Mouse (Mus musculus): ENCODE data around the gene Fdx1l.
"Not testable (repeated sequence)": the region's sequence is repeated elsewhere in the genome, so short reads cannot be mapped to it uniquely, and the experiment has no call there.

Gene Fdx1l

DNA sequence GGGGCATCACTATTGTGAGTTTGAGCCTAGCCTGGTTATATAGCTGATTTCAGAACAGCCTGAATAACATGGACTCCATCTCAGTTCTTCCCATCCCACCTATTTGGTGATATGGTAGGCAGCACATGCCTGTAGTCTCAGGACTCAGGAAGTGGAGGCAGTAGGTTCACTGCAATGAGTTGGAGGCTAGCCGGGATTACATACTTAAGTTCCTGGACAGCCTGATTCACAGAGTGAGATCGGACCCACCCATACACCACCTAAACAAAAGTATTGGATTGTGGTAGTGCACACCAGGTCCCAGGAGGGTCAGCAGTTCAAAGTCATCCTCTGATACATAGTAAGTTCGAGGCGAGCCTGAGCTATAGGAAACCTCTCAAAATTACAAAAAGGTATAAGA is 773 bp downstream of the Fdx1l start:
- DNase-seq (ENCODE audit: low spot score) = no peak

DNA sequence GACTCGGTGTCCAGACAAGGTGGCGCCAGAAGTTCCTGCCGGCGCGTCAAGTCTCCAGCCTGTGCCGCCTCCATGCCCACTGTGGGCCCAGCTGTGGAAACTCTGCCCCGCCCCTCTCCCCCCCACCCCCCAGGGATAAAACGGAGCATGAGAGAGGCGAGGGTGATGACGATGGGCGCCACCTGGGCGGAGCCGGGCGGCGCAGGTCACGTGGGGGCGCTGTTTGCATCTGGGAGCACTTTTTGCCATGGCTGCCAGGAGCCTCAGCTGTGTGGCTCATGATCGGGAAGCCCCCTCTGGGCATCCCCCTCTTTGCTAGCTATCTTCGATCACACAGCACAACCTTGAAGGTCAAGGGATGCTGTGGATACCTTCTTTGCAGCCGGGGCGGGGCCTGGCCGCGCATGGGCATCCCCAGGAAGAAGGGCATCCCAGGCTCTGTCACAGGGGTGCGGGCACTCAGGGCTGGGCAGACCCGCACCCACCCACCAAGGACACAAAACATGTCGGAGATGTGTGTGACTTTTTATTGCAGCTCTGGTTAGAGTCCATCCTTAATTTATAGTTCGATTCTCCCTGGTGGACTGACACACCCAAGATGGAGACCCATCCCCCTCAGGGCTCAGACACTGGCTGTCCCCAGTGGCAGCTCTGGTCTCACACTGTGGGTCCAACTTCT is 6.3 kb downstream of the Fdx1l start, which contains the start of gene Zglp1:
Gene Zglp1 (minus strand): TSS at position 88 of the 679 bp plus-strand sequence.
- DNase-seq (ENCODE audit: low spot score) = no peak

DNA sequence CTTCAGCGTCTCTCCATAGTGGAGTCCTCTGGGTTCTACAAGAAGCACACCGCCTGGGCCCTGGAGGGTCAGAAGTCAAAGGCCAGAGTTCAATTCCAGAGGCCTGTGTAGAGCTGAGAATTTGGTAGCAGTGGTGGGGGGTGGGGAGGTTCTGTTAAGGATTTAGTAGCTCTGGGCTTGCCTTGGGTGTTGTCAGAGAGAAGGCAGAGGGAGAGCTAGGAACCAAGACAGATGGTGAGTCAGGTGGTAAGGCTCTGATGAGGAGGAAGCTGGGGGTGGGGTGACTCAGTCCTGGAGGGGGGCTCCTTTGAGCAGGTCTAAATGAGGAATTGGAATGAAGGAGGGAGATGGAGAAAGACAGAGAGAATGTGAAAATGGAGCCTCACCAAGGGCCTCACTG is 10.5 kb downstream of the Fdx1l start:
- peak; percentile 49 for DNase-seq (ENCODE audit: low spot score)

DNA sequence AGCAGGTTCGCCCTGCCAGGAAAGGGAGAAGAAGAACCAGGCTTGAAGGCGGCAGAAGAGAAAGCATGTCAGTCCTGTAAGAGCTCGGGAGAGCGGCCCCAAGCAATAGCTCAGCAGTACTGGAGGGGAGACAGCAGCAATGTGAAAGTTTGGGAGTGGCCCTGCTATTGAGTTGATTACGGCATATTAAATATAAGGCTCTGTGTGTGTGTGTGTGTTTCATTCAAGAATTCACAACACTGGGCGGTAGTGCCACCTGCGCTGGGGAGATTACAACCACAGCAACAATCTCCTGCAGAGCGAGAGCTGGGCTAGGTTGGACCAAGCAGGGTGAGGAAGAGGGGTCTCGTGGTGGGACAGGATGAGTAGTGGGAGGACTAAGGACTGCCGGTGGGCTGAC is 21.8 kb downstream of the Fdx1l start:
- DNase-seq (ENCODE audit: low spot score) = no peak

DNA sequence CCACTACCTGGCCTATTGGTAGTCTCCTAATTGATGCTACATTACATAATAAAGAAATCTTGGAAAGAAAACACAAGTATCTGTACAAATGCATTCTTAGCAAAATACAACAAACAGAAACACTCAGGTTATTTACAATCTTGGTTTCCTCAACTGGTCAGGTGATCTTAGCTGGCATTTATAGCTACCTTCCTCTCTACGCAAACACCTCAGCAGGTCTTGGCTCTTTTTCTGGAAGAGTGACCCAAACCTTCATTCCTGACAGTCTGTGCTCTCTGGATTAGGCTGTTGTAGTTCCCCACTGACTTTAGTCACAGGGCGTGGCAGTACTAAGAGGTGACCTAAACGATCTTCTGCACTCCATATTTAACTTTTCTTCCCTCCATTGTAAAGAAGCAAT is 28.2 kb downstream of the Fdx1l start:
- DNase-seq (ENCODE audit: low spot score) = no peak

DNA sequence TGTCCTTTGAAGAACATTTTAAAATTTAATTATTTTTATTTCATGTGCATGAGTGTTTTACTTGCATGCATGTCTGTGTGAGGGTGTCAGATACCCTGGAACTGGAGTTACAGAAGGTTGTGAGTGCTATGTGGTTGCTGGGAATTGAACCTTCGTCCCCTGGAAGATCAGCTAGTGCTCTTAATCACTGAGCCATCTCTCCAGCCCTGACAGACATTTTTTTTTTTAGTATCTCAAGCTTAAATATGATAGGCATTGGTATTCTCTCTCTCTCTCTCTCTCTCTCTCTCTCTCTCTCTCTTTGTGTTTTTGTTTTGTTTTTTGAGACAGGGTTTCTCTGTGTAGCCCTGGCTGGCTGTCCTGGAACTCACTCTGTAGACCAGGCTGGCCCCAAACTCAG is 28.6 kb downstream of the Fdx1l start:
- not testable (repeated sequence) for DNase-seq (ENCODE audit: low spot score)

DNA sequence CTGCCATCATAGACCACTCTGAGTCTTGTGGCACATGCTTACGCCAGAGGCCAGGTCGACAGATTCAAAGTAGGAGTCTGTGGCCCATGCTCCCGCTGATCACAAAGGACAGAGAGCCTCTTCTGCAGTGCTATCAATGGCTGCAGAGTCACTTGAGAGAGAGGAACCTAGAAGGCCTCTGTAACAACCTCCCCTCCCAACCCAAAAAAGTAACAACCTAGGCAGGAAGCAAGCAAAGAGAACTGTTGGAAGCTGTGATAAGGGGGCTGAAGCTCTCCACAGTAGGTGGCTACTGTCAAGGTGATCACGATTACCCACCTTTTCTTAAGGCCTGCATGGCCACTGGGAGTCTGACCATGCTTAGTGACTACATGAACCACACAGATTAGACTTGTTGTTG is 29.9 kb downstream of the Fdx1l start:
- DNase-seq (ENCODE audit: low spot score) = no peak

DNA sequence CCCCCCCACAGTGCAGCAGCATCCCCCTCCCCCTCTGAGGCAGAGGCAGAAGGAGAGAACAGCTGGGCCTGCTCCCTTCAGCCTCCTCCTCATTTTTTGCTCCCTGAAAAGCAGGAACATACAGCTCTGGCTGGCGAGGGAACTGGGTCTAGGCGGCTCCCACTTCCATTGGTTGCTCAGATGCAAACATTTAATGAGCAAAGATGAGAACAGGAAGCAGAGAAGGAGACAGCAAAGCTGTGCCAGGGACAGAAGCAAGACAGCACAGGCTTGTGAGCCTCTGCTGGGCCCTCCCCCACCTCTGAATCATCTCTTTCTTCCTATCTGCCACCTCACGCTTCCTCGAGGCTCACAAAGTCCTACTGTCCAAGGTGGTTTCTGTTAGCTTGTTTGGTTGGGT is 32.1 kb downstream of the Fdx1l start:
- peak; percentile 78 for DNase-seq (ENCODE audit: low spot score)

DNA sequence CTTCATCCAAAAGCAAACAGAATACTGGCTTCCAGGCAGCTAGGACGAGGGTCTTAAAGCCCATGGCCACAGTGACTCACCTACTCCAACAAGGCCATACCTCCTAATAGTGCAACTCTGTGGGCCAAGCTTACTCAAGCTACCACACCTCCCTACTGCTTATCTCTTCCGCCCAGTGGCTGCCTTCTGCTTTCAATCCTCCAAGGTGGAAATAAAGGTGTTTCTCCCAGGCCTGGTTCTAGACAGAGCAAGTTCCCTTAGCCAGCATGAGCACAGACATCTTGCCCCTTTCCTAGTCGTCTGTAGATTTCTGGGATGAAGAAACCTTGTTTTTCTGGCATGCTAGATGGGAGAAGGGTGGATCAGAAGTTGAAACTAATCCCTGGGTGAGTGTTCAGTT is 33.6 kb downstream of the Fdx1l start:
- no peak for DNase-seq (ENCODE audit: low spot score)

DNA sequence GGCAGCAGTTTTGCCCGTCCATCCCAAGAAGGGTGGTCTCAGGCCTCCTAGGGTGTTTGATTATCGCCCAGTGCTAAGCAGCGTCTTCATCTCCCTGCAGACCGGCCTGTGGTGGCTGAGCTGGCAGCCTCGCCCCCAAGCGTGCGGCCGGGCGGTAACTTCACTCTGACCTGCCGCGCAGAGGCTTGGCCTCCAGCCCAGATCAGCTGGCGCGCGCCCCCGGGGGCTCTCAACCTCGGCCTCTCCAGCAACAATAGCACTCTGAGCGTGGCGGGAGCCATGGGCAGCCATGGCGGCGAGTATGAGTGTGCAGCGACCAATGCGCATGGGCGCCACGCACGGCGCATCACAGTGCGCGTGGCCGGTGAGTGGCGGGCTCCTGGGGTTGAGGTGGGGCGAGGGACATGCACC is 35.9 kb downstream of the Fdx1l start:
- no peak for DNase-seq (ENCODE audit: low spot score)

DNA sequence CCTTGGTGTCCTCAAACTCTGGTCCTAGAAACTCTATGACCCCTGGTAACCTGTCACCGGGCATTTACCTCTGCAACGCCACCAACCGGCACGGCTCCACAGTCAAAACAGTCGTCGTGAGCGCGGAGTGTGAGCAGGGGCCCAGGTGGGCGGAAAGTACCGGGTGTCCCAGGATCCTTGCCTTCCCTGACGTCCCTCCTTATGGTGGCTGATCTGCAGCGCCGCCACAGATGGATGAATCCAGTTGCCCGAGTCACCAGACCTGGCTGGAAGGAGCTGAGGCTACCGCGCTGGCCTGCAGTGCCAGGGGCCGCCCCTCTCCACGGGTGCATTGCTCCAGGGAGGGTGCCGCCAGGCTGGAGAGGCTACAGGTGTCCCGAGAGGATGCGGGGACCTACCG is 36.7 kb downstream of the Fdx1l start:
- no peak for DNase-seq (ENCODE audit: low spot score)

DNA sequence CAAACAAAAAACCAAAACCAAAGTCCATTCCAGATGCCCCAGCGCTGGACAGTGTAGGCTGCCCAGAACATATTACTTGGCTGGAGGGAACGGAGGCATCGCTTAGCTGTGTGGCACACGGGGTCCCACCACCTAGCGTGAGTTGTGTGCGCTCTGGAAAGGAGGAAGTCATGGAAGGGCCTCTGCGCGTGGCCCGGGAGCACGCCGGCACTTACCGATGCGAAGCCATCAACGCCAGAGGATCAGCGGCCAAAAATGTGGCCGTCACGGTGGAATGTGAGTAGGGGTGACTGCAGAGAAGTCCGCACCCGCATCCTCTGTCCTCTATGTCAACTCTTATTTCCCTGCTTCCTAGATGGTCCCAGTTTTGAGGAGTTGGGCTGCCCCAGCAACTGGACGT is 37.3 kb downstream of the Fdx1l start:
- no peak for DNase-seq (ENCODE audit: low spot score)

DNA sequence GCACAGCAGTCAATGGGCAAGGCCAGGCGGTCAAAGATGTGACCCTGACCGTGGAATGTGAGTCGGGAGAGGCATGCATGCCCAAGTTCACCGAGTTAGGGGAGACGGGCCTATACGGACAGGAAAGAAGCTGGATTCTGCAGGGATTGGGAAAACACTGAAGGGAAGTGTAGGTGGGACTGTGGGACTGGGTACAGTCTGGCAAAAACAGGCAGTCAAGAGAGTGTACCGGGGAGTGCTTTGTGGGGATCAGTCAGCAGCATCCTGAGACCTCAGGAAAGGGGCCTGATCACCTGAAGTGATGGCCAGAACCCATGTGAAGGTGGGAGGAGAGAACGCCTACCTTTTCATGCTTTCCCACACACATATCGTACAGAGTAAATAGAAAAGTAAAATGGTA is 37.8 kb downstream of the Fdx1l start:
- DNase-seq (ENCODE audit: low spot score) = no peak

DNA sequence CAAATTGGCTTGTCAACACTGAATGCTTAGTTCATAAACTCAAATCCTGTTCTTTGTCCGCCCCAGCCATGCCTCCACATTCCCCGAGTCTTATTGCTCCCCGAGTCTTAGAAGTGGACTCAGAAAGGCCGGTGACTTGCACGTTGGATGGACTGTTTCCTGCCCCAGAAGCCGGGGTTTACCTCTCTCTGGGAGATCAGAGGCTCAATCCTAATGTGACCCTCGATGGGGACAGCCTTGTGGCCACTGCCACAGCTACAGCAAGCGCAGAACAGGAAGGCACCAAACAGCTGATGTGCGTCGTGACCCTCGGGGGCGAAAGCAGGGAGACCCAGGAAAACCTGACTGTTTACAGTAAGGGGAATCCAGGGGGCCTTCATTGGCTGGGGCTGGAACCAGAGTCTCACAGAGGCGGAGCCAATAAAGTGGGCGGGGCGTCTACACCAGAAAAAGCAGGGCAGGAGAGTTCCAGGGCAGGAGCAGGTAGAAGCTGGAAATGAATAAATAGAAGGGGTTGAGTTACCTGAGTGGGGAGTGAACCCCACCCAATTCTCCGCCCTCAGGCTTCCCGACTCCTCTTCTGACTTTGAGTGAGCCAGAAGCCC is 38.8 kb downstream of the Fdx1l start:
- no peak for DNase-seq (ENCODE audit: low spot score)

DNA sequence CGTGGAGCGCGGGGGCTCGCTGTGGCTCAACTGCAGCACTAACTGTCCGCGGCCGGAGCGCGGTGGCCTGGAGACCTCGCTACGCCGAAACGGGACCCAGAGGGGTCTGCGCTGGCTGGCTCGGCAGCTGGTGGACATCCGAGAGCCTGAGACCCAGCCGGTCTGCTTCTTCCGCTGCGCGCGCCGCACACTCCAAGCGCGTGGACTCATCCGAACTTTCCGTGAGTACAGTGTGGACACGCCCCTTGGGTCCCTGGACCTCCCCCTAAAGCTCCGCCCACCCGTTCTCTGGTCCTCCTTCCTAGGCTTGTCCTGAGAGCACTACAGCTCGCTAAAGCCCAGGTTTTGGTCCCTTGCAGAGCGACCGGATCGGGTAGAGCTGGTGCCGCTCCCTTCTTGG is 40.3 kb downstream of the Fdx1l start:
- DNase-seq (ENCODE audit: low spot score) = no peak

DNA sequence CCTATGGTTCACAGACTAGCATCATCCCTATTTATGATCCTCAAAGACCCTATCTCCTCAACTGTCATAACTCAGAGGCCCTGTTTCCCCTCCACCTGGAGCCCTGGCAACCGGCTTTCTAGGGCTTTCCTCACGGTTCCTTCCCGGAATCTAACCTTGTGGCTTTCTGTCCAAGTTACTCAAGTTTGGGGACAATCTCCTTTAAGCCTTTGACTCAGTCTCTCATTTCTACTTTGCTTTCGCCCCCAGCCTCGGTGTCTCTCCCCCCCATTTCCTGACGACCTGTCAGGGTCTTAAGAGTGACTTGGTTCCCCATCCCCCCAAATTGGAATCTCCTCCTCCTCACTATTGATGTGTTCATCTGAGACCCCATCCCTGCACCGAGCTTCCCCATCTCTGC is 40.9 kb downstream of the Fdx1l start:
- no peak for DNase-seq (ENCODE audit: low spot score)

DNA sequence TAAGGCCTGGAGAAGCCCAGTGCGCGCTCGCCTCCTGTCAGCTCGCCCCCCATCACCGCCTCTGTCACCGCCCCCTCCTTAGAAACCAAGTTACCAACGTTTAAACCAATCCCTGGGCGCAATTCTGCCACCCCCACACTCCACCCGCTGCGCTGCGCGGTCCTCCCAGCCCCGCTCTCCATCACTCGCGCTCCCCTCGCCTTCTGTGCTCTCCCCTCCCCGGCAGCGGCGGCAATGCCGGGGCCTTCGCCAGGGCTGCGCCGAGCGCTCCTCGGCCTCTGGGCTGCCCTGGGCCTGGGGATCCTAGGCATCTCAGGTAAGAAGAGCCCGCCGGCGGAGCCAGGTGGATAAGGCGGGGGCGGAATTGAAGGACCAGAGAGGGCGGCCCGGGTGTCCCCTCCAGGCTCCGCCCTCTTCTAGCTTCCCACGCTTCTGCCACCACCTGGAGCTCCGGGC is 41.5 kb downstream of the Fdx1l start, which contains the start of gene Icam5:
Gene Icam5 (plus strand): TSS at position 178 of the 456 bp plus-strand sequence.
- peak; percentile 82 for DNase-seq (ENCODE audit: low spot score)

DNA sequence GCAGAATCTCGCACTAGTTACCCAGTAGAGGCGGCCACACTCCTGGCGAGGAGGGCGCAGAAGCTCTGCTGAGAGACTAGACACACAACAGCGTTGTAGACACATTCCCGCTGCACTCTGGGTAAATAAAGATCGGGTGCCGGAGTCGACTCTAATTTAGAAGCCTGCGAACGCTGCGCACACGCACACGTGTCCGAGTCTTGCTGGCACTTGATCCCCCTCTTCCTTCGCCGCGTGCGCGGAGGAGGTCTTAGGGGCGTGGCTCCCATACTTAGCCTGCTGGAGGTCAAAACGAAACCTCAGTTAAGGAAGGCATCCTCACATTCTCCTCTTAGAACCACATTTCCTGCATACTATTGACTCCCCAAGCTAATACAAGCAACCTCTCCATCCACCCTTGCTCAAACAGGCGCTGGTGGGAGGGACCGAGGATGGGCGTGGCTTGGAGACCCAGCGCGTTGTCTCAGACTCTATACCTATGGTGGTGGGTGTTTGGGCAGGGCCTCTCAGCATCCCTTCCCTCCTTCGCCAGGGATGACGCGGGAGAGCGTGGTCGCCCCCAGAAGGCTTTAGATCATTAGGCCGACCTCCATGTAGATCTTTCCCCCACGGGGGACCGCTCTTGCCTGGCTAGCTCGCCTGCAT is 42.0 kb downstream of the Fdx1l start:
- DNase-seq (ENCODE audit: low spot score) = peak; percentile 83

DNA sequence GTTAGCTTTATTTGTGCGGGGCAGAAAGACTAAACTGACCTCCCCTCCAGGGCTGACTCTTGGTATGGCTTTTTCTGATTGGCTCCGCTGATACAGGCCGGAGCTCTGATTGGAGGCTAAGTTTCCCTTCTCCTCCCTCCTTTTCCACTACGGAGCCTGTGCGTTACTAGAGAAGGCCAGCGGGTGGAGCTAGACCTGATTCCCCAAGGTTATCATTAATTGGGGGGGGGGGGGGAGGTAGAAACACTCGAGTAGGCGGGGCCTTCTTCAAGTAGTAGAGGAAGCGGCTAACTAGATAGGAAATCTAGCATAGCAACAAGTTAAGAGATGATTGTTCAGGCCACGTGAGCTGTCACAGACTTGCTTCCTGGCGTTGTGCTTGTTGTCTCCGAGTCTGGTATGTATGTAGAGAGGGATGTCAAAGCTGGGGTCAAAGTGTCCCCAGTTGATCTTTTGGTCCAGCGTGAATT is 42.6 kb downstream of the Fdx1l start:
- peak; percentile 84 for DNase-seq (ENCODE audit: low spot score)

DNA sequence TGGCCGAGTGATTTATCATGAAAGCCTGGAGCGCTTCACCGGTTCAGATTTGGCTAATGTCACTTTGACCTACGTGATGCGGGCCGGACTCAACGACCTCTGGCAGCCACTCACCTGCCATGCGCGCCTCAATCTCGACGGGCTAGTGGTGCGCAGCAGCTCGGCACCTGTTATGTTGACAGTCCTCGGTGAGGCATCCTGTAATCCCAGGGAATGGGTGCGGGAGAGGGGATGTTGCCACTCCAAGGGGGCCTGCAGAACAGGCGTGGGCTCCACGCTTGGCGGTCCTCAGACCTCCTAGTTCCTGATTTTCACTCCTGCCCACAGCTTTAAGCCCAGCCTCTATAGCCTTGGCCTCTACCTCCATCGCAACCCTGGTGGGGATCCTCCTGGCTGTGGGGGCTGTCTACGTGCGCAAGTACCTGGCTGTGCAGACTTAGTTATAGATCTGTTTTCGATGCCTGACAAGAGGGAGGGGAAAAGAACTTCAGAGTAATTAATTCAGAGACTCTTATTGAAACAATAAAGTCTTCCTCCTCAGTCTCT is 43.3 kb downstream of the Fdx1l start:
- no peak for DNase-seq (ENCODE audit: low spot score)

DNA sequence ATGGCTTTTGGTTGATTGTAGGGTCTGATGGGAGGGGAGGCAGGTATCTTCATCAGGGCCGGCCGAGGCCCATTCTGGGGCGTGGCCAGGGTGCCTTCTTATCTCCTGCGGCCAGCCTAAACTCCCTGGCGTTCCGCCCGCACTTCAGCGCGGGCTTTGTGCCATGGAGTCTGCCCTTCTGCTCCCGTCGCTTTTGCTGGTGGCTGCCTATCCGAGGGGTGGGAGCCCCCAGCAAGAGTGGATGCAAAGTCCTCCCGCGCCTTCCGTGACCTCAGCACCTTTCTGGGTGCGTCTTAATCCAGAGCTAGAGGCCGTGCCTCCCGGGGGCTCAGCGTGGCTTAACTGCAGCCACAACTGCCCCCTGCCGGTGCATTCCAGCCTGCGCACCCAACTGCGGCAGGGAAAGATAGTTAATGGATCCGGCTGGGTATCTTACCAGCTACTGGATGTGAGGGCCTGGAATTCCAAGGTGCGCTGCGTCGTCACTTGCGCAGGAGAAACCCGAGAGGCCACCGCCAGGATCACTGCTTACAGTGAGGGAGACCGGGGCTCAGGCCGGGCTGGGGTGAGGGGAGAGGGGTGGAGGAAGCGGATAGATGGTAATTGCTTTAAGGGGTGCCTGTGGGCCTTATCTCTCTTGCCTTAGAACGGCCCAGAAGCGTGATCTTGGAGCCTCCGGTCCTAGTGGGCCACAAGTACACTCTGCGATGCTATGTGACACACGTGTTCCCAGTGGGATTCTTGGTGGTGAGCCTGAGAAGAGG is 43.9 kb downstream of the Fdx1l start, which contains the start of gene Icam4:
Gene Icam4 (plus strand): TSS at position 83 of the 764 bp plus-strand sequence.
- no peak for DNase-seq (ENCODE audit: low spot score)

DNA sequence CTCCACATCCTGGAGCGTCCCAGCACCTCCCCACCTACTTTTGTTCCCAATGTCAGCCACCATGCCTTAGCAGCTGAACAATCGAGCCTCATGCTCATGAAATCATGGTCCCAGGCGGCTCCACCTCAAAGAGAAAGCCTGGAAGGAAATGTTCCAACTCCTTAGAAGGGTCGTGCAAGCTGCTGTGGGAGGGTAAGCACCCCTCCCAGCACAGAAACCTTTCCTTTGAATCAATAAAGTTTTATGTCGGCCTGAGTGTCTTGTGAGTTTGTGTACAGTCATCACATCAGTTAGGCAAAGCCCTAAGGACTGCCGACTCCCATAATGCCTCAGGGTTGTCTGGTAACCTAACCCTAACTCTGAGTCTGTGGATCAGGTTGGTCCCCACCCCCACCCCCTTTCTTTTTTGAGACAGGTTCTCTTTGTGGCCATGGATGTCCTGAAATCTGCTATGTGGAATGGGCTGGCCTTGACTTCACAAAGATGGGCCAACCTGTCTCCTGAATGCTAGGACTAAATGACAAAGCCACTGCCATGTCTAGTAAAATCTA is 44.8 kb downstream of the Fdx1l start:
- no peak for DNase-seq (ENCODE audit: low spot score)
